8 mouse cellular contexts compared by ENCODE assay signal in the genomic region with DNA sequence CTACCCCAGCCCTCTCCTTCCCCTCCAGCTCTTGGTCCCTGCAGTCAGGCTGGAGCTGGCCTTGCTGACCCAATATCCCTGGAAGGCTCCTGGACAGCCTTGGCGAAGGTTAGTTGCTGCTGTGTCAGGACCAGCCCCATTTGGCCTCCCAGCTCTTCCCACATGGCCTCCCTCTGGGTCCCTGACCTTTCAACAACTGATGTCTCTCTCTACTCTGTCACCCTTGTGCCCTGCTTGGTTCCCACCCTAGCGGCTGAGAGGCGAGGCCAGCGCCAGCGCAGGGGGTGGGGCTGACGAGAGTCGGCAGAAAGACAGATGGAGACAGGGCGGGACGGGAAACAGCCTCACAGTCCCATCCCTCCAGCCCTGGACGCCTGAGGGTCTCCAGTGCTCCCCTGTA. TPM values are rescaled to one million over a fixed set of nuclear protein-coding genes. Genes with fewer than 3 reads are reported as not detected.
DNase-seq lines count a peak whose midpoint lies in the region; ATAC-seq lines count a peak whose summit lies in the region.

A gene (plus strand): TSS at position 346 of the 400 bp plus-strand sequence.

- H3K4me3 ChIP-seq in embryonic facial prominence, embryonic 14.5 days (ENCODE audit: low read depth, low read length), result no peak within 1 kb of the TSS
- H3K4me3 ChIP-seq in hindbrain, embryonic 10.5 days, result peak within 1 kb of the TSS; percentile 23
- H3K4me3 ChIP-seq in limb, embryonic 13.5 days, result no peak within 1 kb of the TSS

- H3K27ac ChIP-seq in embryonic facial prominence, embryonic 14.5 days (replicated peaks; ENCODE audit: low read depth, low read length), result peak within 1 kb of the TSS; percentile 90
- peak within 1 kb of the TSS; percentile 71 for H3K27ac ChIP-seq in hindbrain, embryonic 10.5 days
- H3K27ac ChIP-seq in limb, embryonic 13.5 days, result peak within 1 kb of the TSS; percentile 90

- DNase-seq in embryo, embryonic 11 days, result peak; percentile 45
- DNase-seq in embryo, embryonic 10.5 days (ENCODE audit: low spot score), result no peak
- DNase-seq in embryonic facial prominence, embryonic 14.5 days (ENCODE audit: low spot score), result no peak
- no peak for DNase-seq in hindbrain, embryonic 10.5 days (ENCODE audit: low spot score)
- peak; percentile 64 for DNase-seq in naive thymus-derived CD4-positive, alpha-beta T cell, adult 2 months (ENCODE audit: low read depth)
- no peak for DNase-seq in right cerebral cortex, adult 2 months (ENCODE audit: low spot score in 2 of 2)
- no peak for DNase-seq in cerebellum, adult 9-11 months

- peaks cover 24% of the 10 kb centered on the region for H3K4me1 ChIP-seq in embryonic facial prominence, embryonic 14.5 days (ENCODE audit: control insufficient read depth, insufficient read depth, low read length)
- H3K4me1 ChIP-seq in hindbrain, embryonic 10.5 days (replicated peaks), result peaks cover 58% of the 10 kb centered on the region
- H3K4me1 ChIP-seq in limb, embryonic 13.5 days, result peaks cover 28% of the 10 kb centered on the region

- H3K4me2 ChIP-seq in embryonic facial prominence, embryonic 14.5 days (ENCODE audit: low read depth, low read length), result peak within 1 kb of the TSS; percentile 34
- H3K4me2 ChIP-seq in limb, embryonic 13.5 days (replicated peaks), result peak within 1 kb of the TSS; percentile 30

- peak within 1 kb of the TSS; percentile 44 for H3K9ac ChIP-seq in embryonic facial prominence, embryonic 14.5 days (ENCODE audit: low read depth, low read length)
- peak within 1 kb of the TSS; percentile 54; the same call in 1 of the 2 replicates for H3K9ac ChIP-seq in limb, embryonic 13.5 days

- ATAC-seq in embryonic facial prominence, embryonic 14.5 days (ENCODE audit: low read depth), result no peak
- ATAC-seq in limb, embryonic 13.5 days (ENCODE audit: low FRiP score, low read depth), result no peak

- 24% methylated on average over 9 of the region's 10 CpGs for WGBS in embryonic facial prominence, embryonic 14.5 days
- 12% methylated on average over 10 of the region's 10 CpGs for WGBS in hindbrain, embryonic 10.5 days
- WGBS in limb, embryonic 13.5 days, result 15% methylated on average over 10 of the region's 10 CpGs

- peaks cover 17% of the 10 kb centered on the region for H3K27me3 ChIP-seq in embryonic facial prominence, embryonic 14.5 days (replicated peaks; ENCODE audit: control insufficient read depth, insufficient read depth, low read length)
- peaks cover 28% of the 10 kb centered on the region for H3K27me3 ChIP-seq in hindbrain, embryonic 10.5 days (ENCODE audit: insufficient read depth, poor library complexity, severe bottlenecking)
- peaks cover 21% of the 10 kb centered on the region for H3K27me3 ChIP-seq in limb, embryonic 13.5 days

- H3K9me3 ChIP-seq in embryonic facial prominence, embryonic 14.5 days (ENCODE audit: control insufficient read depth, low read length), result no peaks in the 10 kb centered on the region
- no peaks in the 10 kb centered on the region for H3K9me3 ChIP-seq in hindbrain, embryonic 10.5 days
- H3K9me3 ChIP-seq in limb, embryonic 13.5 days, result no peaks in the 10 kb centered on the region

- H3K36me3 ChIP-seq in embryonic facial prominence, embryonic 14.5 days (ENCODE audit: control insufficient read depth, insufficient read depth, low read length), result peaks cover 40% of the 10 kb centered on the region
- peaks cover 56% of the 10 kb centered on the region for H3K36me3 ChIP-seq in hindbrain, embryonic 10.5 days
- peaks cover 50% of the 10 kb centered on the region for H3K36me3 ChIP-seq in limb, embryonic 13.5 days

RNA-seq across cellular contexts. Expression of the gene that starts here (rescaled TPM):
- polyA plus RNA-seq in embryonic facial prominence, embryonic 14.5 days (2014; fragmentation: Nextera tagmentation; extraction: Ambion mirVana), result 6.7 and 8.7 TPM in 2 replicates
- polyA plus RNA-seq in hindbrain, embryonic 10.5 days (2016; fragmentation: Nextera tagmentation; extraction: Ambion mirVana), result 3.3 and 3.6 TPM in 2 replicates
- polyA plus RNA-seq in limb, embryonic 13.5 days (2015; fragmentation: Nextera tagmentation; extraction: Ambion mirVana), result 5.2 and 7.8 TPM in 2 replicates

Comparison
In these comparisons a context has a peak if more than half of its experiments do, and no peak if none do; other contexts are left out.
1. DNase-seq: peak in embryo, embryonic 11 days (single experiment) and naive thymus-derived CD4-positive, alpha-beta T cell, adult 2 months (single experiment); none in embryo, embryonic 10.5 days (single experiment), embryonic facial prominence, embryonic 14.5 days (single experiment), hindbrain, embryonic 10.5 days (single experiment), right cerebral cortex, adult 2 months (0 of 2) and cerebellum, adult 9-11 months (single experiment).
2. Peak in every context shown above with its lines, with median percentiles within 50 percentile points of each other: H3K27ac ChIP-seq.